16 mouse cellular contexts compared by ENCODE assay signal in genomic region chr12:32735224-32735623, GRCm38 (mm10).
"Had no signal": no experiment of that assay in that cellular context is flagged by ENCODE, and none has a peak within 500 bp of the region (broad histone marks: within the 10 kb centered on the region; RNA-seq: fewer than 3 reads in every experiment).

No protein-coding gene starts in this region.

- H3K4me1 ChIP-seq: limb, embryonic 10.5 days; liver, embryonic 13.5 days; neural tube, embryonic 15.5 days; stomach, embryonic 15.5 days had no signal

- H3K9me3 ChIP-seq: limb, embryonic 10.5 days; liver, embryonic 13.5 days; neural tube, embryonic 15.5 days; stomach, embryonic 15.5 days had no signal

- H3K36me3 ChIP-seq: limb, embryonic 10.5 days; liver, embryonic 13.5 days; neural tube, embryonic 15.5 days; stomach, embryonic 15.5 days had no signal

- ATAC-seq: inflammation-experienced regulatory T-cells, adult 6 months; intestine, postnatal 0 days; liver, postnatal 0 days had no signal

- H3K4me2 ChIP-seq: liver, embryonic 13.5 days; neural tube, embryonic 15.5 days; stomach, embryonic 15.5 days had no signal

- H3K4me3 ChIP-seq: left cerebral cortex, adult 2 months; limb, embryonic 10.5 days; liver, embryonic 13.5 days; myocyte; neural tube, embryonic 15.5 days; stomach, embryonic 15.5 days had no signal

- H3K27me3 ChIP-seq: liver, embryonic 13.5 days; neural tube, embryonic 15.5 days; stomach, embryonic 15.5 days had no signal

- H3K27ac ChIP-seq: left cerebral cortex, adult 2 months; limb, embryonic 10.5 days; liver, embryonic 13.5 days; macrophage; neural tube, embryonic 15.5 days; stomach, embryonic 15.5 days had no signal

- H3K9ac ChIP-seq: liver, embryonic 13.5 days; liver, postnatal 0 days; neural tube, embryonic 15.5 days; stomach, embryonic 15.5 days had no signal

- DNase-seq: kidney, postnatal 25 days; liver, embryonic 13.5 days; liver, postnatal 0 days; midbrain, embryonic 14.5 days; right cerebral cortex, postnatal 4 days; spleen, adult 18-20 months; thymus, adult 2 months; thymus, postnatal 25 days had no signal
